Mouse (Mus musculus): ENCODE data around the gene Coq7. TPM values are rescaled to one million over a fixed set of nuclear protein-coding genes. Genes with fewer than 3 reads are reported as not detected.
A peak's percentile ranks its signal among the peaks of the same experiment; 100 is the strongest.

Coq7 gene
- polyA plus RNA-seq, 1 experiment from 2014 or later, result 42.8 TPM

DNA sequence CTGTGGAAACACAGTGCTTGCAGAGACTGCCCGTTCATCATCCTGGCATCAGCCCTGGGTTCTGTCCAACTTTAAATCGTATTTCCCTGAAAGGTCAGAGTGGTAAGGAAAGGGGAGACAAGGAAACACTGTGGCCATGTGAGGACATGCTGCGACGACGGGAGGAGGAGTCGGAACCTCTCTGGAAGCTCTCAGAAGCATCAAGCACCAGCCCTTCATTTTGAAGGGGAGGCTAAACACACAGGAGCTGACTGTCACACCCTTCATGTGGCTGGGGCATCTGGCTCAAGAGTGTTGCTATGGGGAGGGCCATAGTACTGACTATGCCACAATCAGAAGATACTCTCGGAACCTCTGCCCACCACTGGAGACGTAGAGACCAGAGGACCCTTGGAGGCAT, 13.5 kb downstream of the Coq7 start:
- Histone ChIP-seq H3K79me2 (ENCODE audit: inconsistent target) (no peaks in the 10 kb centered on the region), H3K4me3 (ENCODE audit: inconsistent target) (no peak overlapping the region), H3K36me3 (ENCODE audit: inconsistent target) (no peaks in the 10 kb centered on the region), H3K27ac (no peak overlapping the region)
- 82% methylated on average over 8 of the region's 8 CpGs for WGBS (ENCODE audit: missing documents)

- Histone ChIP-seq H3K27ac (no peak overlapping the region), H3K4me3 (ENCODE audit: inconsistent target) (no peak overlapping the region), H3K36me3 (ENCODE audit: inconsistent target) (no peaks in the 10 kb centered on the region), H3K79me2 (ENCODE audit: inconsistent target) (no peaks in the 10 kb centered on the region)
- WGBS (ENCODE audit: missing documents), result 5% methylated on average over 18 of the region's 18 CpGs
Measured at GRCm38 (mm10) chr7:118518687-118519086, 14.5 kb downstream of the Coq7 start.

- Histone ChIP-seq H3K36me3 (ENCODE audit: inconsistent target) (no peaks in the 10 kb centered on the region), H3K79me2 (ENCODE audit: inconsistent target) (no peaks in the 10 kb centered on the region), H3K4me3 (ENCODE audit: inconsistent target) (no peak overlapping the region), H3K27ac (no peak overlapping the region)
- WGBS (ENCODE audit: missing documents), result 62% methylated on average over 2 of the region's 2 CpGs
Measured at GRCm38 (mm10) chr7:118517819-118518218, 15.3 kb downstream of the Coq7 start.

GRCm38 (mm10) chr7:118508556-118508955, 24.6 kb downstream of the Coq7 start:
- no peak overlapping the region for H3K27ac ChIP-seq
- no peak overlapping the region for H3K4me3 ChIP-seq (ENCODE audit: inconsistent target)
- 84% methylated on average over 7 of the region's 7 CpGs for WGBS (ENCODE audit: missing documents)
- H3K36me3 ChIP-seq (ENCODE audit: inconsistent target), result no peaks in the 10 kb centered on the region
- no peaks in the 10 kb centered on the region for H3K79me2 ChIP-seq (ENCODE audit: inconsistent target)

DNA sequence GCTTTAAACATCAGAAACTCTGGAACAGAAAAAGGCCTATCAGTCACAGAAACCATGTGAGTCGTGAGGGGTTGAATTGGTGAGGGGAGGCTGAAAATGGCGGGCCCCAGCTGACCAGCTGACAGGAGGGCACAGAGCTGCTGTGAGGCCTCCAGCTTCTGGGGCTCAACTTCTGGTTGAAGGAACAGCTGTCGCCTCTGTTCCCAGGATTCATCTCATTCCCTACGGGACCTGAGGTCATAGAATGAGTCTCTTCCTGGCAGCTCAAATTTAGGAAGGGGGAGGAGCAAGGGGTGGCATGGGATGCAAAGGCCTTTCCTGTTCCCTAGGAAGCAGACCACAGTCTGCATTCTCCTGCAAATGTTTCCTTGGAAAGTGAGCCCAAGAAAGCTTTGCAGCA, 29.3 kb downstream of the Coq7 start:
- Histone ChIP-seq H3K36me3 (ENCODE audit: inconsistent target) (no peaks in the 10 kb centered on the region), H3K4me3 (ENCODE audit: inconsistent target) (no peak overlapping the region), H3K27ac (no peak overlapping the region), H3K79me2 (ENCODE audit: inconsistent target) (no peaks in the 10 kb centered on the region)
- 97% methylated on average over 4 of the region's 4 CpGs for WGBS (ENCODE audit: missing documents)

DNA sequence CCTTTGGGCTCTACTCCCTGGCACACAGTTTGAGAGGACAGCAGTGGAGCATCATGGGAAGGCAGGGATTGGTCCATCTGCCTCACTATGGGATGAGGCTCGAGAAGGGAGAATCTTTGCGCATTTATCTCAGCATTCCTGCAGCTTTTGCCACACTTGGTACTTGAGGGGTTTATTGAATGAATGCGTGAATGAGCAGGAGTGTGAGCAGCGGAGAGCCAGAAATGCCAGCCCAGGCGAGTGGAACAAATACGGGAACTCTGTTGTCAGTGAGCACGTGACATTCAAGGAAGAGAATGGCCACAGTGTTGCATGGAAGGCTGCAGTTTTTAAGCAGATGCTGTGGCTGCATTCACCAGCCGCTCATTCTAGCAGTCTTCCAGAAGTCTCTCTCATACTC, 30.8 kb downstream of the Coq7 start:
- Histone ChIP-seq H3K27ac (no peak overlapping the region), H3K4me3 (ENCODE audit: inconsistent target) (no peak overlapping the region), H3K36me3 (ENCODE audit: inconsistent target) (no peaks in the 10 kb centered on the region), H3K79me2 (ENCODE audit: inconsistent target) (no peaks in the 10 kb centered on the region)
- 93% methylated on average over 8 of the region's 8 CpGs for WGBS (ENCODE audit: missing documents)

GRCm38 (mm10) chr7:118499784-118500435, 33.2 kb downstream of the Coq7 start:
- no peaks in the 10 kb centered on the region for H3K36me3 ChIP-seq (ENCODE audit: inconsistent target)
- H3K27ac ChIP-seq, result no peak overlapping the region
- no peaks in the 10 kb centered on the region for H3K79me2 ChIP-seq (ENCODE audit: inconsistent target)
- no peak overlapping the region for H3K4me3 ChIP-seq (ENCODE audit: inconsistent target)
- WGBS (ENCODE audit: missing documents), result 78% methylated on average over 7 of the region's 7 CpGs

DNA sequence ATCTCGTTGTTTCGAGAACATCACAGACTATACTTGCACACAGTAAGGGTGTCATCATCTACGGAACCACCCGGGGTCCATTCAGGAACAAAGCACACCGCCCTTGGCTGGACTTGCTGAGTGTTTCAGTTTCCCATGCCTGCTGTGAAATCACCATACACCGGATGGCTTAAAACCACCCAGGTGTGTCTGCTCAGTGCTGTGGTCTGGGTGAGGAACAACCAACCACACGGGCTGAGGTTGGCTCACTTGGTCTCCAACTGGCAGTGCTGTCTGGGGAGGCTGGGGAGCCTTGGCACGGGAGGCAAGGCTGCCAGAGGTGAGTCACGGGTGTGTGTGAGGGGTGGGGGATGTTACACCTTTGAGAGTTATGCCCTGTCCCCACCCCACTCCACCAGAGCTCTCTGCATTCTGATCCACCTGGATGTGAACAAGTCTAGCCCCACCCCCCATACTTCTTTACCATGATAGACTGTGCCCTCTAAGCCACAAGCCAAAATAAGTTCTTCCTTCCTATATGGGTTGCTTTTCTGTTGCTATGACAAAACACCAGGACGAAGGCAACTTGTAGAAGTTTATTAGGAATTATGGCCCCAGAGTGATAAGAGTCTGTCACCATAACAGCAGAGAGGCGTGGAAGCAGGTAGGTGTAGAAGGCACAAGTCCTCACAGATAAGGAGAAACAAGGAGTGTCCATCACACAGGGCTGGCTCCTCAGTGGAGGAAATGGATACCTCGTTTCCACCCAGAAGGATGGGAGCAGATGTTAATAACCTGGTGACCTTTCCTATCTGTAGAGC, 34.0 kb downstream of the Coq7 start:
- WGBS (ENCODE audit: missing documents), result 74% methylated on average over 12 of the region's 12 CpGs
- Histone ChIP-seq H3K27ac (no peak overlapping the region), H3K36me3 (ENCODE audit: inconsistent target) (no peaks in the 10 kb centered on the region), H3K79me2 (ENCODE audit: inconsistent target) (no peaks in the 10 kb centered on the region), H3K4me3 (ENCODE audit: inconsistent target) (no peak overlapping the region)

- no peak overlapping the region for H3K4me3 ChIP-seq (ENCODE audit: inconsistent target)
- H3K36me3 ChIP-seq (ENCODE audit: inconsistent target), result no peaks in the 10 kb centered on the region
- peaks cover 11% of the 10 kb centered on the region for H3K79me2 ChIP-seq (ENCODE audit: inconsistent target)
- H3K27ac ChIP-seq, result no peak overlapping the region
- WGBS (ENCODE audit: missing documents), result 87% methylated on average over 4 of the region's 4 CpGs
Measured at GRCm38 (mm10) chr7:118494892-118495579, 38.1 kb downstream of the Coq7 start.

DNA sequence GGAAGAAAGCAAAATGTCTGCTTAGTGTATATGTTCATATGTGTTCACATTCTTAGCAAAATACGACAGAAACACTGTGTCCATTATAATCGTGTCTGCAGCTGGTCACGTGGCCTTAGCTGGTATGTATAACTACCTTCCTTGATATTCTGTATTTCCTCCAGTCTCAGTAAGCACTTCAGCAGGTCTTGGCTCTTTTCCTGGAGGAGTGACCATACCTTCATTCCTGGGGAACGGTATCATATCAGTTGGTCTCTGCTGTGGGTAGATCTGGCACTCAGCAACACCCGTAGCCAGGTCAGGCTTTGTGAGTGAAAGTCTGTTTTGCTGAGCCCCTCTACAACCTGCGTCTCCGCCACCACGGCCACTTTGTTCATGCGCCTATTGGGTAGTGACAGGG, 39.3 kb downstream of the Coq7 start:
- peaks cover 23% of the 10 kb centered on the region for H3K79me2 ChIP-seq (ENCODE audit: inconsistent target)
- no peak overlapping the region for H3K27ac ChIP-seq
- H3K4me3 ChIP-seq (ENCODE audit: inconsistent target), result no peak overlapping the region
- WGBS (ENCODE audit: missing documents), result over 99% methylated on average over 9 of the region's 9 CpGs
- no peaks in the 10 kb centered on the region for H3K36me3 ChIP-seq (ENCODE audit: inconsistent target)

DNA sequence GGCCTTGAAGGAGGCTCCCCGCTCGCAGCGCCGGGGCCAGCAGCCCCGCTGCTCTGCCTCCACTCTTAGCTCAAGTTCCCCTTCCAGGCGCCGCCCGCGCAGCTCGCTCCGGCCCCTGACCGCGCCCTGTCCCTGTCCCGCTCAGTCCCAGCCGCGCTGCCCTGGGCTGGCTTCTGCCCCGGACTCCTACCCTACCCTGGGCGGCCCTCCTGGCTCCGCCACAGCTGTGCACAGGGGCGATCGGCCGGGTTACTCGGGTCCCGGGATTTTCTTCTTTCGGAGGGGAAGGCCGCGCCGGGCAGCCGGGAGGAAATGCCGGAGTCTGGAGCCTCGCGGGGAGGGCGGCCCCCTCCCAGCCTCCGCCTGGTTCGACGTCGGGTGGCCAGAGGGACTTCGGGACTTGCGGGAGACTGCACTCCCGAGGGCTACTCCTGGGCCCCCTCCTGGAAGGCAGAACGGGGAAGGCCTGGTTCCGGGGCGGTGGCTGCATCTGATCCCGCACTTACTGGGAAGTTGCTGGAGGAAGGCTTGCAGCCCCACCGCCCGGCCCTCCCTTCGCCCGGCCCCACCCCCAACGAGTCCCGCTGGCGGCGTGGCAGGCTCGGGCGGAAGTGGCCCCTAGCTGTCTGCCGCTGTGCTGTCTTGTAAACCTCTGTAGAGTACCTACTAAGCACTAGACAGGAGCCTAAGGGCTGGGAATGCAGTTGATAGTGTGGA, 41.6 kb downstream of the Coq7 start, which contains the start of gene Itpripl2:
Gene Itpripl2, minus strand, starts transcription at position 545 of the 717 bp plus-strand sequence.
- Histone ChIP-seq H3K79me2 (ENCODE audit: inconsistent target) (peaks cover 46% of the 10 kb centered on the region), H3K27ac (peak within 1 kb of the TSS; percentile 57), H3K4me3 (ENCODE audit: inconsistent target) (peak within 1 kb of the TSS; percentile 40), H3K36me3 (ENCODE audit: inconsistent target) (peaks cover 3% of the 10 kb centered on the region; the same call in 1 of the 2 replicates)
- 1% methylated on average over 55 of the region's 55 CpGs for WGBS (ENCODE audit: missing documents)

DNA sequence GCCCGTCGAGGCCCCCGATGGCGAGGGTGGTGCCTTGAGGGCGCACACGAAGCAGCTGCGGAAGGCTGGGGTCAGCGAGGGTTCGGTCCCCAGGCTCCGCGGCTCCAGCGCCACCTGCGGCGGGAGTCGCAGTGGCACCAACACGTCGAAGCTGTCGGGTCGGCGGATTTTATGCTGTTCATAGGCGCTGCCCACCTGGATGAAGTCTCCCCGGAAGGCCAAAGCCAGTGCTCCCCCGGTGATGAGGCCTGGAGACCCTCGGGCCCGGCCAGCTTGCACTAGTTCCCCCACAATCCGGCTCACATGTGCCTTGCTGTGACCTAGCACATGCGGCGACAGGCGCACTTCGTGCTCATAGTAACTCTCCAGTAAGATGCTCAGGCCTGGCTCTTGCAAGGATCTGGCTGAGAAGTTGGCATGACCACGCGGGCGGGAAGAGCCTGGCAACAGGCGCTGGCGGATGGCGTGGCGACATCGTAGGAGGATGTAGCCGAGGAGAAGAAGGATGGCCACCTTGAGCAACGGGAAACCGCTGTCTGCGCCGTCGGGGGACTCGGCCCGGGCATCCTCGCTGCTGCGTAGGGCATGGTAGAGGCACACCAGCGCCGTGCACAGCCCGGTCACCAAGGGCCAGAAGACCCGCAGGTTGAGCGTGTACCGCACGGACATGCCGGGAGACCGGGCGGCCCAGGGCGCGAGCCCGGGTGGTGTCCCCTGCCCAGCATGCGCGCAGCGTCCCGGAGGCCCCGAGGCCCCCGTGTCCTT, 42.3 kb downstream of the Coq7 start:
- H3K4me3 ChIP-seq (ENCODE audit: inconsistent target), result peak overlapping the region; percentile 40
- peak overlapping the region; percentile 41 for H3K27ac ChIP-seq
- 37% methylated on average over 66 of the region's 67 CpGs for WGBS (ENCODE audit: missing documents)
- peaks cover 7% of the 10 kb centered on the region; the same call in 1 of the 2 replicates for H3K36me3 ChIP-seq (ENCODE audit: inconsistent target)
- peaks cover 53% of the 10 kb centered on the region for H3K79me2 ChIP-seq (ENCODE audit: inconsistent target)

GRCm38 (mm10) chr7:118489706-118490665, 43.2 kb downstream of the Coq7 start:
- WGBS (ENCODE audit: missing documents), result 94% methylated on average over 57 of the region's 57 CpGs
- H3K79me2 ChIP-seq (ENCODE audit: inconsistent target), result peaks cover 62% of the 10 kb centered on the region
- peaks cover 8% of the 10 kb centered on the region; the same call in 1 of the 2 replicates for H3K36me3 ChIP-seq (ENCODE audit: inconsistent target)
- no peak overlapping the region for H3K4me3 ChIP-seq (ENCODE audit: inconsistent target)
- no peak overlapping the region for H3K27ac ChIP-seq

Data from macrophage (primary cell).